Mouse (Mus musculus): ENCODE data around the gene Tmed2. TPM values are rescaled to one million over a fixed set of nuclear protein-coding genes. Genes with fewer than 3 reads are reported as not detected.

Tmed2 gene
- 612 and 629 TPM in 2 replicates for polyA plus RNA-seq (2014; fragmentation: Nextera tagmentation; extraction: Ambion mirVana)

DNA sequence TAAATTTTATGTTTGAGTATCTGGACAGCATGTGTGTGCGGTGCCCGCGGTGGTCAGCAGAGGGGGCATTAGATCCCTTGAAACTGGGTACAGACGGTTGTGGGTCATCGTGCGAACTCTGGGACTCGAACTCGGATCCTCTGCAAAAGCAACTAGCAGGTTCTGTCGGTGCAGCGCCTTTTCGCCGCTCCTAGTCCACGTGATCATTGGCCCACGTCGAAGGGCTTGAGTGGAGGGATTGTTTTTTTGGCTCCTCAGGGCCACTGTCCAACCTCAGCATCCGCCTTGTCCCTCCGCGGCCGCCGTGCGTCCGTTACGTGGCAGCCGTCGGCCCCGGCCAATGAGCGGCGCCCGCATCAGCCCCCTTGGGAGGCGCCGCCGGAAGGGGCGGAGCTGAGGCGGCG, at the start of gene Tmed2:
Gene Tmed2, plus strand, starts transcription at position 313 of the 404 bp plus-strand sequence.
- DNase-seq (ENCODE audit: low spot score) (peak; percentile 99), ATAC-seq (ENCODE audit: low read depth) (peak; percentile 96)
- peaks cover 5% of the 10 kb centered on the region; the same call in 1 of the 2 replicates for H3K4me1 ChIP-seq (ENCODE audit: control insufficient read depth, insufficient read depth, low read length)
- H3K36me3 ChIP-seq (ENCODE audit: control insufficient read depth, insufficient read depth, low read length) = peaks cover 29% of the 10 kb centered on the region
- H3K9ac ChIP-seq (ENCODE audit: low read depth, low read length) = peak within 1 kb of the TSS; percentile 93
- H3K27me3 ChIP-seq (replicated peaks; ENCODE audit: control insufficient read depth, insufficient read depth, low read length) = no peaks in the 10 kb centered on the region
- H3K4me2 ChIP-seq (ENCODE audit: low read depth, low read length) = peak within 1 kb of the TSS; percentile 80
- peak within 1 kb of the TSS; percentile 85 for H3K4me3 ChIP-seq (ENCODE audit: low read depth, low read length)
- 0% methylated on average over 22 of the region's 35 CpGs for WGBS
- H3K27ac ChIP-seq (replicated peaks; ENCODE audit: low read depth, low read length) = peak within 1 kb of the TSS; percentile 89
- H3K9me3 ChIP-seq (ENCODE audit: control insufficient read depth, low read length) = no peaks in the 10 kb centered on the region

GRCm38 (mm10) chr5:124491732-124492131, 48.8 kb upstream of the Tmed2 start:
- H3K4me2 ChIP-seq (ENCODE audit: low read depth, low read length) = no peak overlapping the region
- DNase-seq (ENCODE audit: low spot score) (no peak), ATAC-seq (ENCODE audit: low read depth) (no peak)
- H3K4me3 ChIP-seq (ENCODE audit: low read depth, low read length) = no peak overlapping the region
- H3K9me3 ChIP-seq (ENCODE audit: control insufficient read depth, low read length) = no peaks in the 10 kb centered on the region
- H3K27me3 ChIP-seq (replicated peaks; ENCODE audit: control insufficient read depth, insufficient read depth, low read length) = no peaks in the 10 kb centered on the region
- no peaks in the 10 kb centered on the region for H3K4me1 ChIP-seq (ENCODE audit: control insufficient read depth, insufficient read depth, low read length)
- 79% methylated on average over 4 of the region's 4 CpGs for WGBS
- no peak overlapping the region for H3K9ac ChIP-seq (ENCODE audit: low read depth, low read length)
- H3K27ac ChIP-seq (replicated peaks; ENCODE audit: low read depth, low read length) = no peak overlapping the region
- H3K36me3 ChIP-seq (ENCODE audit: control insufficient read depth, insufficient read depth, low read length) = peaks cover 59% of the 10 kb centered on the region

DNA sequence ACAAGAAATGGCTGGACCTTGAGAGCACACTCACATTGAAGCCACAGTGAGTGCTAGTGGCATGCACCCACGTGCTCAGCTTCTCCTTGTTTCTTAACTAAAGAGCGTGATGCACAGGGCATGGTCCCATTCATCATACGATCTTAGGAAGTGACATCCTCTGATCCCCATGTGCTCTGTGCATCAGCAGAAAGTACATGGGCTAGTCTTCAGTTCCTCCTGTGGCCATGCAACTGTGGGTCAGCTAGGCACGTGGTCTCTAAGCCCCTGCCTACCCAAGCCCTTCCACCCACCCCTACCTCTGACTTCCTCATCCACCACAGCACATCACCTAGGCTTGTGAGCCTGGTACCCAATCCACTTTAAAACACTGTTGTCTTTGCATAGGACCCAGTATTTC, 47.9 kb upstream of the Tmed2 start:
- Histone ChIP-seq H3K9ac (ENCODE audit: low read depth, low read length) (no peak overlapping the region), H3K4me3 (ENCODE audit: low read depth, low read length) (no peak overlapping the region), H3K36me3 (ENCODE audit: control insufficient read depth, insufficient read depth, low read length) (peaks cover 60% of the 10 kb centered on the region), H3K27ac (replicated peaks; ENCODE audit: low read depth, low read length) (no peak overlapping the region), H3K27me3 (replicated peaks; ENCODE audit: control insufficient read depth, insufficient read depth, low read length) (no peaks in the 10 kb centered on the region), H3K9me3 (ENCODE audit: control insufficient read depth, low read length) (no peaks in the 10 kb centered on the region), H3K4me1 (ENCODE audit: control insufficient read depth, insufficient read depth, low read length) (no peaks in the 10 kb centered on the region), H3K4me2 (ENCODE audit: low read depth, low read length) (no peak overlapping the region)
- DNase-seq (ENCODE audit: low spot score) (no peak), ATAC-seq (ENCODE audit: low read depth) (no peak)
- 89% methylated on average over 4 of the region's 4 CpGs for WGBS

- no peaks in the 10 kb centered on the region for H3K9me3 ChIP-seq (ENCODE audit: control insufficient read depth, low read length)
- H3K27me3 ChIP-seq (replicated peaks; ENCODE audit: control insufficient read depth, insufficient read depth, low read length) = no peaks in the 10 kb centered on the region
- WGBS = 90% methylated on average over 11 of the region's 11 CpGs
- H3K9ac ChIP-seq (ENCODE audit: low read depth, low read length) = no peak overlapping the region
- DNase-seq (ENCODE audit: low spot score) = no peak
- H3K36me3 ChIP-seq (ENCODE audit: control insufficient read depth, insufficient read depth, low read length) = peaks cover 65% of the 10 kb centered on the region
- no peak overlapping the region for H3K4me3 ChIP-seq (ENCODE audit: low read depth, low read length)
- no peaks in the 10 kb centered on the region for H3K4me1 ChIP-seq (ENCODE audit: control insufficient read depth, insufficient read depth, low read length)
- ATAC-seq (ENCODE audit: low read depth) = no peak
- H3K4me2 ChIP-seq (ENCODE audit: low read depth, low read length) = no peak overlapping the region
- H3K27ac ChIP-seq (replicated peaks; ENCODE audit: low read depth, low read length) = no peak overlapping the region
Observed at GRCm38 (mm10) chr5:124493455-124493854, 47.0 kb upstream of the Tmed2 start.

GRCm38 (mm10) chr5:124495547-124495946, 44.9 kb upstream of the Tmed2 start:
- Histone ChIP-seq H3K4me3 (ENCODE audit: low read depth, low read length) (no peak overlapping the region), H3K4me1 (ENCODE audit: control insufficient read depth, insufficient read depth, low read length) (no peaks in the 10 kb centered on the region), H3K4me2 (ENCODE audit: low read depth, low read length) (no peak overlapping the region), H3K9ac (ENCODE audit: low read depth, low read length) (no peak overlapping the region), H3K9me3 (ENCODE audit: control insufficient read depth, low read length) (no peaks in the 10 kb centered on the region), H3K27me3 (replicated peaks; ENCODE audit: control insufficient read depth, insufficient read depth, low read length) (no peaks in the 10 kb centered on the region), H3K27ac (replicated peaks; ENCODE audit: low read depth, low read length) (no peak overlapping the region), H3K36me3 (ENCODE audit: control insufficient read depth, insufficient read depth, low read length) (peaks cover 73% of the 10 kb centered on the region)
- ATAC-seq (ENCODE audit: low read depth) (no peak), DNase-seq (ENCODE audit: low spot score) (peak; percentile 16)
- WGBS = 57% methylated on average over 7 of the region's 7 CpGs

GRCm38 (mm10) chr5:124496614-124497514, 43.6 kb upstream of the Tmed2 start:
- no peak overlapping the region for H3K4me3 ChIP-seq (ENCODE audit: low read depth, low read length)

DNA sequence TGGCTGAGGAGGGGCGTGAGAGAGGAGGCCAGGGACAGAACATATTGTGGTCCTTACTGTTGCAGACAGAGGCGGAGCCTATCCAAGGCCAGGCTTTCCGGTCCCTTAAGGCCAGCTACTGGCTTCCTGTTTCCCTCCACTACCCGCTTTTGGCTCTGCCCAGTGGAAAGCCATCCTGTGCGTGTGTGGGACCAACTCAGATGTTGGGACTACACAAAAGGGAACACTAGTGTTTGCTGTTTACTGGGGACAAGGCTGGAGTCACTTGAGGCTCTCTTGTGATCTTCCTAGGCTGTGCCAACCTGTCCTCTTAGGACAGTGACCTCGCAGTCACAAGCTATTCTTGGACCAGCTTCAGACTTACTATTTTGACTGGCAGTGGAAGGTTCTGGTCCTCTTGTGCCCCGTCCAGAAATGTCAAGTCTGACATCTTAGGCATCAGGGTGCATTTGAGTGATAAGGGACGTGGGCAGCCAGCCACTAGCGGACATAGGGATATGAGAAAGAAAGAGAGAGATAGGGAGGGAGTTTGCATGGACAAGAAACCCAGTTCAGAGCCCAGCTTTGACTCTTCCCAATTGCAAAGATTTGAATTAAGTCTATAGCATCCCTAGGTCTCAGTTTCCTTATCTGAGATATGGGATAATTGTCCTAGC, 42.1 kb upstream of the Tmed2 start:
- no peak overlapping the region for H3K4me3 ChIP-seq (ENCODE audit: low read depth, low read length)
- no peaks in the 10 kb centered on the region for H3K4me1 ChIP-seq (ENCODE audit: control insufficient read depth, insufficient read depth, low read length)
- DNase-seq (ENCODE audit: low spot score) (peak; percentile 42), ATAC-seq (ENCODE audit: low read depth) (no peak)
- WGBS = 70% methylated on average over 9 of the region's 9 CpGs
- no peaks in the 10 kb centered on the region for H3K9me3 ChIP-seq (ENCODE audit: control insufficient read depth, low read length)
- no peak overlapping the region for H3K27ac ChIP-seq (replicated peaks; ENCODE audit: low read depth, low read length)
- no peak overlapping the region for H3K4me2 ChIP-seq (ENCODE audit: low read depth, low read length)
- peaks cover 64% of the 10 kb centered on the region for H3K36me3 ChIP-seq (ENCODE audit: control insufficient read depth, insufficient read depth, low read length)
- H3K9ac ChIP-seq (ENCODE audit: low read depth, low read length) = no peak overlapping the region
- H3K27me3 ChIP-seq (replicated peaks; ENCODE audit: control insufficient read depth, insufficient read depth, low read length) = no peaks in the 10 kb centered on the region

More at GRCm38 (mm10) chr5:124496614-124497514, 43.6 kb upstream of the Tmed2 start:
- H3K27ac ChIP-seq (replicated peaks; ENCODE audit: low read depth, low read length) = no peak overlapping the region
- H3K9me3 ChIP-seq (ENCODE audit: control insufficient read depth, low read length) = no peaks in the 10 kb centered on the region
- no peaks in the 10 kb centered on the region for H3K27me3 ChIP-seq (replicated peaks; ENCODE audit: control insufficient read depth, insufficient read depth, low read length)
- 66% methylated on average over 15 of the region's 15 CpGs for WGBS
- H3K4me2 ChIP-seq (ENCODE audit: low read depth, low read length) = no peak overlapping the region
- no peak overlapping the region for H3K9ac ChIP-seq (ENCODE audit: low read depth, low read length)
- DNase-seq (ENCODE audit: low spot score) (no peak), ATAC-seq (ENCODE audit: low read depth) (no peak)
- H3K36me3 ChIP-seq (ENCODE audit: control insufficient read depth, insufficient read depth, low read length) = peaks cover 73% of the 10 kb centered on the region
- no peaks in the 10 kb centered on the region for H3K4me1 ChIP-seq (ENCODE audit: control insufficient read depth, insufficient read depth, low read length)

GRCm38 (mm10) chr5:124499001-124499400, 41.5 kb upstream of the Tmed2 start:
- Histone ChIP-seq H3K9me3 (ENCODE audit: control insufficient read depth, low read length) (no peaks in the 10 kb centered on the region), H3K9ac (ENCODE audit: low read depth, low read length) (no peak overlapping the region), H3K4me1 (ENCODE audit: control insufficient read depth, insufficient read depth, low read length) (no peaks in the 10 kb centered on the region), H3K27ac (replicated peaks; ENCODE audit: low read depth, low read length) (no peak overlapping the region), H3K4me3 (ENCODE audit: low read depth, low read length) (no peak overlapping the region), H3K4me2 (ENCODE audit: low read depth, low read length) (no peak overlapping the region), H3K27me3 (replicated peaks; ENCODE audit: control insufficient read depth, insufficient read depth, low read length) (no peaks in the 10 kb centered on the region), H3K36me3 (ENCODE audit: control insufficient read depth, insufficient read depth, low read length) (peaks cover 64% of the 10 kb centered on the region)
- WGBS = 41% methylated on average over 5 of the region's 5 CpGs
- DNase-seq (ENCODE audit: low spot score) (no peak), ATAC-seq (ENCODE audit: low read depth) (no peak)

Measured in embryonic facial prominence, embryonic 14.5 days (tissue).